Comparison of ENCODE assay signal across 12 mouse cellular contexts in the genomic region with DNA sequence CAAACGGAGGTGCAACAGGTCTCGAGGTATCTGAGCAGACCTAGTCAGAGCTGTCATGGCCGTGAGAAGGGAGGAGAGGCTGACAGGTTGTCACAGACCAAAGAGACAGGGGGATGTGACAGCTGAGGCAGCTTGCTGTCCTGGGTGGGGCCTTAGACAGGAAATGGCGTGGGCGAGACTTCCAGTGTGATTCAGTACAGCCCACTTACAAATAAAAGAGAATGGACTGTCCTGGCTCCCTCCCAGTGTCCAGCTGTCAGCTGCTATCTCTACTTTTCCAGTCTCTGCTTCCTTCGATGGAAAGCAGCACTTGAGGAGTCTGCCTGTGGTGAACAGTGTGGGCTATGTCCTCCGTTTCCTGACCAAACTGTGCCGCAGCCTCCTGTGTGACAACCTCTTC.
DNase-seq lines count a peak whose midpoint lies in the region; ATAC-seq lines count a peak whose summit lies in the region.
"Had no signal": no experiment of that assay in that cellular context is flagged by ENCODE, and none has a peak within 500 bp of the region (broad histone marks: within the 10 kb centered on the region; RNA-seq: fewer than 3 reads in every experiment).

No protein-coding gene starts in this region.

- peaks cover 11 to 15% of the 10 kb centered on the region in 2 experiments; a peak in 3 of 4 replicates for H3K4me1 ChIP-seq in heart, embryonic 14.5 days (ENCODE audit: control insufficient read depth in 2 of 2, insufficient read depth in 2 of 2, low read length in 2 of 2)
- H3K4me1 ChIP-seq in lung, embryonic 15.5 days = peaks cover 6% of the 10 kb centered on the region; the same call in 1 of the 2 replicates
- no peaks in the 10 kb centered on the region; the same call in 1 of the 2 replicates for H3K4me1 ChIP-seq in liver, embryonic 11.5 days (replicated peaks; ENCODE audit: control insufficient read depth, insufficient read depth, low read length)
- no peaks in the 10 kb centered on the region for H3K4me1 ChIP-seq in hindbrain, embryonic 16.5 days (ENCODE audit: control insufficient read depth, insufficient read depth, low read depth, low read length)
- H3K4me1 ChIP-seq: neural tube, embryonic 15.5 days had no signal

- H3K27ac ChIP-seq in heart, embryonic 14.5 days (replicated peaks in 1 of 2; ENCODE audit: control insufficient read depth in 1 of 2, insufficient read depth in 1 of 2, low read depth in 2 of 2, low read length in 2 of 2) = peak overlapping the region; percentile 19 to 64
- no peak overlapping the region for H3K27ac ChIP-seq in lung, embryonic 15.5 days
- H3K27ac ChIP-seq in liver, embryonic 11.5 days (ENCODE audit: low read depth, low read length) = no peak overlapping the region
- H3K27ac ChIP-seq in hindbrain, embryonic 16.5 days (ENCODE audit: low read depth, low read length) = no peak overlapping the region
- H3K27ac ChIP-seq: embryonic facial prominence, embryonic 13.5 days; neural tube, embryonic 15.5 days had no signal

- peak; percentile 44 for DNase-seq in urinary bladder, postnatal 14 days (ENCODE audit: low spot score)
- DNase-seq in urinary bladder, postnatal 10 days (ENCODE audit: low spot score) = no peak
- DNase-seq in liver, embryonic 11.5 days (ENCODE audit: low spot score) = no peak
- no peak for DNase-seq in ovary, postnatal 10 days (ENCODE audit: low spot score)
- DNase-seq in cerebellum, postnatal 25 days = no peak
- DNase-seq: layer of hippocampus, postnatal 36 days; liver, postnatal 0 days had no signal

- no peaks in the 10 kb centered on the region for H3K36me3 ChIP-seq in heart, embryonic 14.5 days (ENCODE audit: control insufficient read depth, insufficient read depth, low read length)
- H3K36me3 ChIP-seq in lung, embryonic 15.5 days = no peaks in the 10 kb centered on the region
- H3K36me3 ChIP-seq in liver, embryonic 11.5 days (ENCODE audit: control insufficient read depth, insufficient read depth, low read length) = no peaks in the 10 kb centered on the region
- no peaks in the 10 kb centered on the region for H3K36me3 ChIP-seq in hindbrain, embryonic 16.5 days (ENCODE audit: control insufficient read depth, insufficient read depth, low read length)
- H3K36me3 ChIP-seq: embryonic facial prominence, embryonic 13.5 days; neural tube, embryonic 15.5 days had no signal

- 26% methylated on average over 8 of the region's 8 CpGs for WGBS in heart, embryonic 14.5 days
- 35% methylated on average over 8 of the region's 8 CpGs for WGBS in lung, embryonic 15.5 days
- whole genome bisulfite sequencing in liver, embryonic 11.5 days = 40% methylated on average over 8 of the region's 8 CpGs
- WGBS in hindbrain, embryonic 16.5 days = 66% methylated on average over 8 of the region's 8 CpGs

- ATAC-seq in heart, embryonic 14.5 days (ENCODE audit: insufficient number of reproducible peaks, insufficient read depth, low FRiP score, low read depth) = peak; percentile 75
- ATAC-seq in lung, embryonic 15.5 days (ENCODE audit: borderline replicate concordance, extremely low read depth, low FRiP score, low TSS enrichment) = peak; percentile 31; the same call in 1 of the 2 replicates
- ATAC-seq in liver, embryonic 11.5 days (replicated peaks; ENCODE audit: low FRiP score) = no peak
- no peak for ATAC-seq in hindbrain, embryonic 16.5 days
- ATAC-seq: liver, postnatal 0 days had no signal

- H3K27me3 ChIP-seq in heart, embryonic 14.5 days (ENCODE audit: control insufficient read depth, insufficient read depth, low read length) = no peaks in the 10 kb centered on the region
- no peaks in the 10 kb centered on the region for H3K27me3 ChIP-seq in lung, embryonic 15.5 days
- 0 out of 2 replicates have a peak, but pooled peaks cover 2% of the 10 kb centered on the region for H3K27me3 ChIP-seq in liver, embryonic 11.5 days (replicated peaks; ENCODE audit: control insufficient read depth, insufficient read depth, low read length)
- no peaks in the 10 kb centered on the region for H3K27me3 ChIP-seq in hindbrain, embryonic 16.5 days (replicated peaks; ENCODE audit: control insufficient read depth, insufficient read depth, low read length)
- H3K27me3 ChIP-seq: neural tube, embryonic 15.5 days had no signal

- no peaks in the 10 kb centered on the region for H3K9me3 ChIP-seq in heart, embryonic 14.5 days (ENCODE audit: control insufficient read depth, low read length)
- H3K9me3 ChIP-seq in lung, embryonic 15.5 days = no peaks in the 10 kb centered on the region
- no peaks in the 10 kb centered on the region for H3K9me3 ChIP-seq in liver, embryonic 11.5 days (ENCODE audit: control insufficient read depth, low read length)
- H3K9me3 ChIP-seq in hindbrain, embryonic 16.5 days (ENCODE audit: control insufficient read depth, low read length) = 0 out of 2 replicates have a peak, but pooled peaks cover 3% of the 10 kb centered on the region
- H3K9me3 ChIP-seq: embryonic facial prominence, embryonic 13.5 days; neural tube, embryonic 15.5 days had no signal

- H3K4me3 ChIP-seq in heart, embryonic 14.5 days (ENCODE audit: control insufficient read depth in 1 of 2, insufficient read depth in 1 of 2, low read depth in 1 of 2, low read length in 2 of 2) = 0 out of 4 replicates have a peak overlapping the region, but pooled peaks of 1 of the 2 experiments have one; percentile 3
- H3K4me3 ChIP-seq in lung, embryonic 15.5 days = no peak overlapping the region
- no peak overlapping the region for H3K4me3 ChIP-seq in liver, embryonic 11.5 days (ENCODE audit: low read depth, low read length)
- H3K4me3 ChIP-seq in hindbrain, embryonic 16.5 days (ENCODE audit: low read length) = no peak overlapping the region
- H3K4me3 ChIP-seq: embryonic facial prominence, embryonic 13.5 days; neural tube, embryonic 15.5 days had no signal

- peak overlapping the region; percentile 38 for H3K4me2 ChIP-seq in heart, embryonic 14.5 days (ENCODE audit: low read length)
- no peak overlapping the region for H3K4me2 ChIP-seq in lung, embryonic 15.5 days
- no peak overlapping the region for H3K4me2 ChIP-seq in liver, embryonic 11.5 days
- no peak overlapping the region for H3K4me2 ChIP-seq in hindbrain, embryonic 16.5 days (ENCODE audit: low read length)
- H3K4me2 ChIP-seq: embryonic facial prominence, embryonic 13.5 days; neural tube, embryonic 15.5 days had no signal

- H3K9ac ChIP-seq in heart, embryonic 14.5 days (ENCODE audit: low read length) = peak overlapping the region; percentile 25; the same call in 1 of the 2 replicates
- no peak overlapping the region for H3K9ac ChIP-seq in lung, embryonic 15.5 days
- no peak overlapping the region for H3K9ac ChIP-seq in liver, embryonic 11.5 days (ENCODE audit: low read depth, low read length)
- H3K9ac ChIP-seq in hindbrain, embryonic 16.5 days (ENCODE audit: low read depth, low read length) = no peak overlapping the region
- H3K9ac ChIP-seq: embryonic facial prominence, embryonic 13.5 days; liver, postnatal 0 days; neural tube, embryonic 15.5 days had no signal

Comparison
In these comparisons a context has a peak if more than half of its experiments do, and no peak if none do; other contexts are left out.
1. ATAC-seq: peak in heart, embryonic 14.5 days (single experiment) and lung, embryonic 15.5 days (single experiment); none in liver, embryonic 11.5 days (single experiment) and hindbrain, embryonic 16.5 days (single experiment).
2. H3K27ac ChIP-seq: peak in heart, embryonic 14.5 days (2 of 2); none in lung, embryonic 15.5 days (single experiment), liver, embryonic 11.5 days (single experiment) and hindbrain, embryonic 16.5 days (single experiment).